Mouse (Mus musculus): ENCODE measurements around the gene Tent5b. TPM values are rescaled to one million over a fixed set of nuclear protein-coding genes. Genes with fewer than 3 reads are reported as not detected.

Tent5b gene
- polyA plus RNA-seq (2016; fragmentation: Nextera tagmentation; extraction: Ambion mirVana), result 0.13 and 0.60 TPM in 2 replicates

DNA sequence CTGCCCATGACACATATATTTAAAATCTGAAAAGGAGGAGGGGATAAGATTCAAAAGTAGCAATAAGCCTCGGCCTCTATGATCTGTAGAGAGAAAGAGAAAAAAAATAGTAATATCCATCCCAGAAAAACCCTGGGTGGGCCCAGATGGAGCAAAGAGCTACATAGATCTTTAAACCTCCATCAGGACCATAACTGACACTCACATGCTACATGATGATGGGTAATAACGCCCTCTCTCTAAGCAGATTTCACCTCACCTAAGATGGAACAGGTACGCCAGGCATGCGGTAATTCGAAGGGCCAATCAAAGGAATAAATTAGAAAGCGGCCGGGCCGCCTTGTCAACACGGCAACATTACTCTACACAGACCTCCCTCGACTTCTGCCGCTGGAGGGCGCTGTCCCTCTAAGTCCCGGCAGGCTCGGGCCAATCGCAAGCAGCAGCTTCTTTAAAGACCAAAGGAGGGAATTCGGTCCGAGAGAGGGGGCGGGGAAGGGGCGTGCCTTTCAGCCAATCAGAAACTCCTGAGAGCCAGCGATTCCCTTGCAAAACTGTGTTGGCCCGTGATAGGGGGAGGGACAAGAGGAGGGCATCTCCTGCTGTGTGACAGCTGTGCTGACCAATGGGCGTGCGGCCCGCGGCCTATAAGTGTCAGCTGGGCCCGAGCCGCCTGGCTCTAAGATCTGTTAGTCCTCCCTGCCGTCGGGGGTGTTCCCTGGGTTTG is at the start of gene Tent5b:
TSS of gene Tent5b (plus strand) at position 675 of the 727 bp plus-strand sequence.
- H3K4me1 ChIP-seq, result peaks cover 18% of the 10 kb centered on the region
- 4% methylated on average over 29 of the region's 29 CpGs for WGBS
- no peaks in the 10 kb centered on the region for H3K36me3 ChIP-seq
- peak within 1 kb of the TSS; percentile 47 for H3K4me3 ChIP-seq
- H3K27me3 ChIP-seq, result peaks cover 63% of the 10 kb centered on the region
- peak; percentile 99 for ATAC-seq (ENCODE audit: low FRiP score, low read depth)
- H3K4me2 ChIP-seq (replicated peaks), result peak within 1 kb of the TSS; percentile 54
- no peaks in the 10 kb centered on the region for H3K9me3 ChIP-seq
- no peak within 1 kb of the TSS for H3K27ac ChIP-seq (replicated peaks)
- peak within 1 kb of the TSS; percentile 40; the same call in 1 of the 2 replicates for H3K9ac ChIP-seq (replicated peaks)

DNA sequence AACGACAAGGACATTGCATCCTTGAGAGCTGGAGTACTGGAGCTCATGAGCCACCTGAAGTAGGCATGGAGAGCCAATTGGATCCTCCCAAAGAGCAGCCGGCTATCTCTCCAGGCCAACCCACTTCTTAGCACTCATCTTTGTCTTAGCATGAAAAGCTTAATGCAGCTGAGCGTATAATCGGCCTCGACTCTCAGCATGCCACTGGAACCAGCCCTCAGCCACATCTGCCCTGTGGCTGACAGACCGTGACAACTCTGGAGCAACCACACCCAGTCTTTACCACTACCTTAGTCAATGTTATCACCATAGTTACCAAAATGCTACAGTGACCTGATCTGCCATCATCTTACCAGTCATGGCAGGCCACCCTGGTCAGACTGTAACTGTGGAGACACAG is 48.4 kb upstream of the Tent5b start:
- Histone ChIP-seq H3K27ac (replicated peaks) (no peak overlapping the region), H3K36me3 (no peaks in the 10 kb centered on the region), H3K4me2 (replicated peaks) (no peak overlapping the region), H3K4me3 (no peak overlapping the region), H3K9me3 (no peaks in the 10 kb centered on the region), H3K4me1 (peaks cover 15% of the 10 kb centered on the region), H3K27me3 (no peaks in the 10 kb centered on the region), H3K9ac (replicated peaks) (no peak overlapping the region)
- no peak for ATAC-seq (ENCODE audit: low FRiP score, low read depth)
- WGBS, result 33% methylated on average over 6 of the region's 6 CpGs

DNA sequence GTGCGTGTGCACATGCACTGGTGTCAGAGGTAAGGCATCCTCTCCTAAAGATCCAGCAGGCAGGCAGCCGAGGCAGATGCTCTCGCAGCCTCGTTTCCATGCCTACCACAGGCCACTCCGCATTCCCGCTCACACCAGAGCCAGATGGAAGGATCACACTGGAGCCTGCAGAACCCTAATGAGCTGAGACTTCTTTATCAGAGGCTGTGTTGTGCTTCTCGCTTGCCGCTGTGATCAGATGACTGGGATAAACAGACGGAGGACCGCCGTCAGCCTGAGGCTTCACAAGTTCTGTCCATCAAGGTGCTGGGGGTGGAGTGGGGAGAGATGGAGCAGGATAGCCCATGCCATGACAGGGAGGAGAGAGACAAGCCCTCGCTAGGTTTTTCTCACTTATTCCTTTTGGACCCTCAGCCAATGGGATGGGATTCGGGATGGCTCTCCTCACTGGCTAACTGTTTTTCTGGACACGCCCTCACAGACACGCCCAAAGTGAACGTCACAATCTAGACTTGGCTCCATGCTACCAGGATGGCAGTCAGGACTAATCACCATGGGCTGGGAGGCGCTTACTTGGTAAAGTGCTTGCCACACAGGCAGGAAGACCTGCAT is 47.3 kb upstream of the Tent5b start:
- H3K9me3 ChIP-seq, result no peaks in the 10 kb centered on the region
- peak overlapping the region; percentile 34 for H3K4me2 ChIP-seq (replicated peaks)
- no peaks in the 10 kb centered on the region for H3K36me3 ChIP-seq
- 27% methylated on average over 17 of the region's 17 CpGs for WGBS
- no peaks in the 10 kb centered on the region for H3K27me3 ChIP-seq
- peak; percentile 49 for ATAC-seq (ENCODE audit: low FRiP score, low read depth)
- H3K27ac ChIP-seq (replicated peaks), result peak overlapping the region; percentile 60
- H3K4me1 ChIP-seq, result peaks cover 15% of the 10 kb centered on the region
- no peak overlapping the region for H3K4me3 ChIP-seq
- peak overlapping the region; percentile 34; the same call in 1 of the 2 replicates for H3K9ac ChIP-seq (replicated peaks)

DNA sequence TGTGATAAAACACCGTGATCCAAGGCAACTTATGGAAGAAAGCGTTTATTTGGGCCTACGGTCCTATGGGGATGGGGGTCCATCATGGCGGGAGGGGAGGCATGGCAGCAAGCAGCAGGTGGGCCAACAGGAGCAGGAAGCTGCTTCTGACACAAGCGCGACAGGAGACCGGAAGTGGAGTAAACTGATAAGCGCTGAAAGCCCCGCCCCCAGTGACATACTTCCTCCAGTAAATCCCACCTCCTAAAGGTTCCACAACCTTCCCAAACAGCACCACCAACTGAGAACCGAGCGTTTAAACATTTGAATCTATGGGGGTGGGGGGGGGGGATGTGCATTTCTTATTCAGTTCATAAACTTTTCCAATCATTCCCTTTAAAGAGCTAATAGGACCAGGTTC is 44.0 kb upstream of the Tent5b start:
- H3K4me1 ChIP-seq, result peaks cover 44% of the 10 kb centered on the region
- ATAC-seq (ENCODE audit: low FRiP score, low read depth), result no peak

DNA sequence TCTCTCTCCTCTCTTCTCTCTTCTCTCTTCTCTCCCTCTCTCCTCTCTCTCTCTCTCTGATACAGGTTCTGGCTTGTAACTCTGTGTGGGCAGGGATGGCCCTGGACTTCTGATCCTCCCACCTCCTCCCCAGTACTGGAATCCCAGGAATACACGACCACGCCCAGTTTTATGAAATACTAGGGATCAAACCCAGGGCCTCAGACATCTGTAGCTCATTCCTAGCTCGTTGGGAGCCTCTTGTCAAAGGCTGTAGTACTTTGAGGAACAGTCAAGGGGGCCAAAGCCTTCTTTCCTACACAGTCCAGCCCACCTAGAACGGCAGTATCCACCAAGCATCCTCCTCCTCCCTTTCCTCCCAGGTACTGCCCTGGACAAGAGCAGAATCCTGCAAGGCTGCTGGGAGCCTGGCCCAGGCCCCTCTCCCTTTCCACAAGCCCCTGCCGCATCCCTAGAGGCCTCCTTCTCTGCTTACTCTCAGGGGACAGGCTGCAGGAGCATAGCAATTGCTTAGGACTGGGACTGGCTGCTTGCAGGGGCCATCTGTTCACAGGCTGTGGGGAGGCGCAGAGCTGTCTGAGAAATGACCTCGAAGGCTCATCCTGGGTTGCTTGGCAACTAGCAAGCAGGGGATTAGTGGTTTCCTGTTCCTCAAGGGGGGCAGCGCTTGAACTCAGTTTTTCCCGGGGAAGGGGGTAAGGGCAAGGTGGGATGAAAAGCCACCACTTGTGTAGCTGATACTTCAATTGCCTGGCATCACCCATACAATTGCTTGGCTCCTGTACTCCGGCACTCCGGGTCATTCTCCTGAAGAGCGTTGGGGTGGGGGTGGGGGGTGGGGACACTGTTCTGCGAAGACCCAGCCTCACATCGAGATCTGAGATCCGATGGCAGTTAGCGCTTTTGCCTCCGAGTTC is 40.2 kb upstream of the Tent5b start:
- peak; percentile 95 for ATAC-seq (ENCODE audit: low FRiP score, low read depth)
- no peaks in the 10 kb centered on the region for H3K36me3 ChIP-seq
- no peaks in the 10 kb centered on the region for H3K27me3 ChIP-seq
- H3K9me3 ChIP-seq, result no peaks in the 10 kb centered on the region
- H3K4me1 ChIP-seq, result peaks cover 38% of the 10 kb centered on the region
- 8% methylated on average over 17 of the region's 17 CpGs for WGBS
- peak overlapping the region; percentile 41; the same call in 1 of the 2 replicates for H3K9ac ChIP-seq (replicated peaks)
- H3K27ac ChIP-seq (replicated peaks), result peak overlapping the region; percentile 92
- H3K4me3 ChIP-seq, result peak overlapping the region; percentile 23
- peak overlapping the region; percentile 47 for H3K4me2 ChIP-seq (replicated peaks)

More for the DNA sequence above, 44.0 kb upstream of the Tent5b start:
- no peak overlapping the region for H3K27ac ChIP-seq (replicated peaks)
- no peaks in the 10 kb centered on the region for H3K36me3 ChIP-seq
- no peak overlapping the region for H3K4me2 ChIP-seq (replicated peaks)
- no peaks in the 10 kb centered on the region for H3K27me3 ChIP-seq
- WGBS, result 92% methylated on average over 11 of the region's 11 CpGs
- no peak overlapping the region for H3K9ac ChIP-seq (replicated peaks)
- H3K4me3 ChIP-seq, result no peak overlapping the region
- no peaks in the 10 kb centered on the region for H3K9me3 ChIP-seq

DNA sequence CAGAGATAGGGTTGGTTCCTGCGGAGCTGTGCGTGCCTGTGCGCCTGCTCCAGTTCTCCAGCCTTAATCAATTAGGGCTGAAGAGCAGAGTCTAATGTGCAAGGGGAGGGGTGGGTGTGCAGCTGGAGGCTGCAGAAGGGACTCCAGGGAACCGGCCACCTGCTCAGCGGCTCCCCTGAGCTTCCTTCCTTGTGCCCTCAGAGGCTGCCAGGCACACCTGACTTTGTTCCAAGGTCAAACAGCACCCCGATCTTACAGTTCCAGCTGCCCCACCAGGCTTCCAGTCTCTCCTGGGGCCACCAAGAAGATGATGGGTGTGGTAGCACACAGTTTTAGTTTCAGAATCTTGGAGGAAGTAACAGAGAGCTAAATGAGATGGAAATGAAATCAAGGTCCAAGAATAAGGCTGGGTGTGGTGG is 39.5 kb upstream of the Tent5b start:
- peak; percentile 78 for ATAC-seq (ENCODE audit: low FRiP score, low read depth)
- Histone ChIP-seq H3K9me3 (no peaks in the 10 kb centered on the region), H3K4me2 (replicated peaks) (peak overlapping the region; percentile 47), H3K27ac (replicated peaks) (peak overlapping the region; percentile 92), H3K9ac (replicated peaks) (peak overlapping the region; percentile 24; the same call in 1 of the 2 replicates), H3K4me3 (peak overlapping the region; percentile 23; the same call in 1 of the 2 replicates), H3K4me1 (peaks cover 38% of the 10 kb centered on the region), H3K36me3 (no peaks in the 10 kb centered on the region), H3K27me3 (no peaks in the 10 kb centered on the region)
- 2% methylated on average over 6 of the region's 6 CpGs for WGBS

DNA sequence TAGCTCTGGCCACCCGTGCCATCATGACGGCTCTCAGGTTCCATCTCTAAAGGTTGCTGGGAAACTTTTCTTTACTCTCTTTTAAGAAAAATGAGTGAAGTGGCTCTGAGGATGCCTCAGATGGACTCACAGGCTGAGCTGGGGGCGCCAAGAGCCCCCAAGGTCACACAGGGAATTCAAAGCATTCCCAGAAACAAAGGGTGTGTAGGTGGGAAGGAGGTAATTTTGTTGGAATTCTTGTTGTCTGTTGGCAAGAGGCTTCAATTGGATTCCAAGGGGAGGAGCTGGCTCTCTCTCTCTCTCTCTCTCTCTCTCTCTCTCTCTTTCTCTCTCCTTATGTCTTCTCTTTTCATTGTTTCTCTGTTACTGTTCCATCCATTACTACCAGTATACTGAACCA is 37.7 kb upstream of the Tent5b start:
- Histone ChIP-seq H3K27me3 (no peaks in the 10 kb centered on the region), H3K36me3 (no peaks in the 10 kb centered on the region), H3K9me3 (no peaks in the 10 kb centered on the region), H3K4me3 (no peak overlapping the region), H3K27ac (replicated peaks) (no peak overlapping the region), H3K4me2 (replicated peaks) (no peak overlapping the region), H3K9ac (replicated peaks) (no peak overlapping the region), H3K4me1 (peaks cover 38% of the 10 kb centered on the region)
- WGBS, result 49% methylated on average over 3 of the region's 3 CpGs
- ATAC-seq (ENCODE audit: low FRiP score, low read depth), result no peak

DNA sequence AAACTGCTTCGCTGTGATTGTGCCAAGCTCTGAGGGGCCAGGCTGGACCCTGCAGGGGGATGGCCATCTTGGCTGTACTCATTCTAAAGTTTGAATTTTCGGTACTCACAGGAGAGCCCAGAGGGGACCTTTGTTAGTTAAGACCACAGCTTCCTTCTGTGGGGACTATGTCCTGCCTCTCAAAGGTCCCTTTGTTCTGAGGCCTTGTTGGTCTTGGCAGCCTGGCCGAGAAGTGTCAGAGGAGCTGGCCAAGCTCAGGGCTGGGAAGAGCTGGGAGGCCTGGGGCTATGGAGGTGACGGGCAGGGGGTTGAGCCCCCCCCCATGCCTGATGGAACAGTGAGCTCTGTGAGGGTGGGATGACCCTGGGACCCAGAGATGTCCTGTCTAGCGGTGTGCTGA is 36.8 kb upstream of the Tent5b start:
- Histone ChIP-seq H3K9ac (replicated peaks) (no peak overlapping the region), H3K36me3 (no peaks in the 10 kb centered on the region), H3K4me1 (peaks cover 38% of the 10 kb centered on the region), H3K9me3 (no peaks in the 10 kb centered on the region), H3K4me3 (no peak overlapping the region), H3K27ac (replicated peaks) (no peak overlapping the region; the same call in 1 of the 2 replicates), H3K27me3 (no peaks in the 10 kb centered on the region), H3K4me2 (replicated peaks) (no peak overlapping the region)
- ATAC-seq (ENCODE audit: low FRiP score, low read depth), result no peak
- WGBS, result 52% methylated on average over 5 of the region's 5 CpGs

DNA sequence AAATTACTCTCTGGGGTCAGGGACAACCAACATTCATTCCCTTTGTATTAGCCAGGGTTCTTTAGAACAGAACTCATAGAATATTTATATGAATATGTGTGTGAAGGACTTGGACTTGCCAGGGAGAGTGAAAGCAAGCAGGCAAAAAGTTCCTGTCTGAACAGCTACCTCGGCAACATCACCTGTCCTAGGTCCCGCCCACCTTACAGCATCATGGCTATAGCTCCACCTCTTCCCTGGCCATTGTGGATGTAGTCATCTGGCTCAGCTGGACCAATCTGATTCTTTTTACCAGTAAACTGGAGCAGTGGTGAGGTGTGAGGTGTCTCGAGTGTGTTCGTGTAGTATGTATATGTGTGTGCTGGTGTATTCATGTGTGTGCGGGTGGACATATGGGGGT is 34.2 kb upstream of the Tent5b start:
- peaks cover 17% of the 10 kb centered on the region for H3K4me1 ChIP-seq
- 93% methylated on average over 5 of the region's 5 CpGs for WGBS

DNA sequence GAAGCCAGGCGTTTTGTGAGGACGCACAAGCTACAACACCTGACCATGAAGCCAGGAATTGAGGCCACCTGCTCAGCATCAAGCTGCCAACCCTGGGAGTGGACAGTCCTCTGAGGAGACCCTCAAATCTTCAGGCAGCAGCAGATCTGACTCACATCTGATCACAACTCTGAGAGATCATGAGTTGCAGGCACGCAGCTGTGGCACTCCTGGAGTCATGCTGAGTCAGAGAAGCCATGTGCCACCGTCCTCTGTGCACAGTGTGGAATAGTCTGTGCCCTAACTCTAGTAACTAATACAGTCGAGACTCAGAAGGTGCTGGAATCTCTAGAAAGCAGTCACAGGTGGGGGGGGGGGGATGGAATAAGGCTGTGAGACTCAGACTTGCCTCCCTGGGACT is 32.6 kb upstream of the Tent5b start:
- ATAC-seq (ENCODE audit: low FRiP score, low read depth), result no peak

More for the DNA sequence above, 34.2 kb upstream of the Tent5b start:
- H3K36me3 ChIP-seq, result no peaks in the 10 kb centered on the region
- H3K27ac ChIP-seq (replicated peaks), result no peak overlapping the region
- H3K4me3 ChIP-seq, result no peak overlapping the region
- H3K27me3 ChIP-seq, result peaks cover 12% of the 10 kb centered on the region
- no peak overlapping the region for H3K9ac ChIP-seq (replicated peaks)
- H3K4me2 ChIP-seq (replicated peaks), result no peak overlapping the region
- H3K9me3 ChIP-seq, result no peaks in the 10 kb centered on the region
- no peak for ATAC-seq (ENCODE audit: low FRiP score, low read depth)

DNA sequence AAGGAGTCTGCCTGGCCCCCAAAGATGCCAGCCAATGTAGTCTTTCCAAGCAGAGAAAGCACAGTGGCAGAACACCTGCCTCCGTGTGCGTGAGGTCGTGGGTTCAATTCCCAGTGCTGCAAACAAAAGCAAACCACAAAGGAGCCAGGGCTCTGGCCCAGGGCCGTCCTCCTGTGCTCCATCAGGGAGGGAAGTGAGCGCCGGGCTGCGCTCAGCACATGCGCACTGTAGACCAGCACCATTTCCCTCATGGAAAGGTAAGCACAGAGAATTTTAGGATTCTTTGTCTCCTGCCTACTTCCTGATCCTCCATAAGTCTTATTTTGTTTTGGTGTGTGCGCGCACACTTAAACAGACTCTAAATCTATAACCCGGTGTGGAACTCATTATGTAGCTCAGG is 32.0 kb upstream of the Tent5b start:
- Histone ChIP-seq H3K4me2 (replicated peaks) (no peak overlapping the region), H3K9ac (replicated peaks) (no peak overlapping the region), H3K9me3 (no peaks in the 10 kb centered on the region), H3K36me3 (no peaks in the 10 kb centered on the region), H3K27ac (replicated peaks) (no peak overlapping the region), H3K4me3 (no peak overlapping the region), H3K27me3 (peaks cover 15% of the 10 kb centered on the region), H3K4me1 (peaks cover 8% of the 10 kb centered on the region; the same call in 1 of the 2 replicates)
- no peak for ATAC-seq (ENCODE audit: low FRiP score, low read depth)
- WGBS, result 75% methylated on average over 11 of the region's 11 CpGs

More for the DNA sequence above, 32.6 kb upstream of the Tent5b start:
- H3K9me3 ChIP-seq, result no peaks in the 10 kb centered on the region
- H3K9ac ChIP-seq (replicated peaks), result no peak overlapping the region
- H3K4me1 ChIP-seq, result peaks cover 11% of the 10 kb centered on the region; the same call in 1 of the 2 replicates
- peaks cover 12% of the 10 kb centered on the region for H3K27me3 ChIP-seq
- H3K36me3 ChIP-seq, result no peaks in the 10 kb centered on the region
- WGBS, result 61% methylated on average over 5 of the region's 5 CpGs
- no peak overlapping the region for H3K27ac ChIP-seq (replicated peaks)
- no peak overlapping the region for H3K4me2 ChIP-seq (replicated peaks)
- no peak overlapping the region for H3K4me3 ChIP-seq

All from midbrain, embryonic 12.5 days (tissue).